Mouse (Mus musculus) macrophage (primary cell): Measurements from ENCODE around the gene Dot1l. TPM values are rescaled to one million over a fixed set of nuclear protein-coding genes. Genes with fewer than 3 reads are reported as not detected.

Source experiments
- H3K27ac ChIP-seq: fragments of 350-480 bp; formaldehyde crosslinking; 2 replicates; pipeline ENCODE4 v1.9.0; 2021
- H3K36me3 ChIP-seq: fragments of 350-480 bp; formaldehyde crosslinking; 2 replicates; pipeline ENCODE4 v1.9.0; 2021; ENCODE audit errors: inconsistent target
- H3K4me3 ChIP-seq: fragments of 350-480 bp; formaldehyde crosslinking; 2 replicates; pipeline ENCODE4 v1.9.0; 2021; ENCODE audit errors: inconsistent target
- H3K79me2 ChIP-seq: fragments of 350-480 bp; formaldehyde crosslinking; 2 replicates; pipeline ENCODE4 v1.9.0; 2021; ENCODE audit errors: inconsistent target
- WGBS: methylation state at CpG from one replicate; pipeline ENCODE4 v1.1.7; 2026; ENCODE audit warnings: inconsistent platforms; ENCODE audit not compliant: missing documents; 5-methylcytosine and 5-hydroxymethylcytosine counted together
- polyA plus RNA-seq: library from polyadenylated mRNA; stranded (reverse); fragments of 250-400 nt; gene quantifications from 3 replicates; pipeline ENCODE4 v1.2.4, GENCODE M21; 2018; ENCODE audit warnings: inconsistent platforms

Dot1l gene
- polyA plus RNA-seq, 1 experiment from 2014 or later, result 14.1 TPM

DNA sequence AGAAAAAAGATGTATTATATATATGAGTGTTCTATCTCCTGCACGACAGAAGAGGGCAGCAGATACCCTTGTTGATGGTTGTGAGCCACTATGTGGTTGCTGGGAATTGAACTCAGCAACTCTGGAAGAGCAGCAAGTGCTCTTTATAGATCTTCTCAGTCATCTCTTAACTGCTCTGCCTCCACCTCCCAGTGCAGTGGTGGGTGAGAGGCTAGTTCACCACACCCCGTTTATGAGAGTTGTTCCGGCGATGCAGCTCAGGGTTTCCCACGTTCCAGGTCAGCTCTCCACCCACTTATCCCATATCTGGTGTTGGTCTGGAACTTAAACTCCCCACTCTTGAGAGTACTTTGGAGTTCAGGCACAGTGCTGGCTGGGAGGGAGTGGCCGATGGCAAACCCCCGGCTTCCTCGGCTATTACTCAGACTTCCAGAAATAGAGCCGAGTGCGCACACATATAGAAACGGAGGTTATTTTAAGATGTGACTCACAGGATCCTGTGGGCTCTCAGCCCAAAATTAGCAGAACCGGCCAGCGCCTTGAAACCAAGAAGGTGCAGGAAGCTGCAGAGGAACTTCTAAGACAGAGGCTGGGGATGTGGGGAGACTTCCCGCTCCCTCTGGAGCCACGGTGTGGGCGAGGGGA is 3.7 kb upstream of the Dot1l start:
- 0% methylated on average over 15 of the region's 16 CpGs for WGBS
- Histone ChIP-seq H3K79me2 (peaks cover 9% of the 10 kb centered on the region), H3K27ac (peak overlapping the region; percentile 91), H3K4me3 (peak overlapping the region; percentile 8; the same call in 1 of the 2 replicates), H3K36me3 (no peaks in the 10 kb centered on the region)

DNA sequence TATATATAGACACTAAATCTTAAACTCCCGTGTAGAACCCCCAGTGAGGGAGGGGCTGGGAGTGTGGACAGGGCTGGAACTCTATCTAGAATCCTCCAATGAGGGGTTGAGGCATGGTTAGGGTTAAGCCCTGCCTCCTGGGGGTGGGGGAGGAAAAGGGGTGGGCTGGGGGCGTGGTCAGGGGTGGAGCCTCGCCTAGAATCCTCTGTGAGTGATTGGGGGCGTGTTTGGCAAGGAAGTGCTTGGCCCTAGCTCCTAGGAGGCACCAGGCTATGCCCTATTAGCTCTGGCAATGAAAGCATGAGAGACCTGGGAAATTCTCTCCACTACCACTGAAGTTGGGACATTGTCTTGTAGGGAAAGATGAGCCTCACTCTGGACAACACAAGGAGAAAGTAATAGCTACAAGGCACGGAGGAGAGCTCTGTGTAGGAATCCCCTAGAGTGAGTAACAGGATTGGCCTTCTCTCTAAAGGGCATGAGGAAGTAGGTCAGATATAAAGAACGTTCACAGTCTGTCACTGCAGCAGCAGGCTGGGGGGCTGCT is 2.9 kb upstream of the Dot1l start:
- H3K27ac ChIP-seq, result peak overlapping the region; percentile 91
- 0% methylated on average over 6 of the region's 6 CpGs for WGBS
- peak overlapping the region; percentile 8; the same call in 1 of the 2 replicates for H3K4me3 ChIP-seq
- peaks cover 17% of the 10 kb centered on the region for H3K79me2 ChIP-seq
- H3K36me3 ChIP-seq, result no peaks in the 10 kb centered on the region

DNA sequence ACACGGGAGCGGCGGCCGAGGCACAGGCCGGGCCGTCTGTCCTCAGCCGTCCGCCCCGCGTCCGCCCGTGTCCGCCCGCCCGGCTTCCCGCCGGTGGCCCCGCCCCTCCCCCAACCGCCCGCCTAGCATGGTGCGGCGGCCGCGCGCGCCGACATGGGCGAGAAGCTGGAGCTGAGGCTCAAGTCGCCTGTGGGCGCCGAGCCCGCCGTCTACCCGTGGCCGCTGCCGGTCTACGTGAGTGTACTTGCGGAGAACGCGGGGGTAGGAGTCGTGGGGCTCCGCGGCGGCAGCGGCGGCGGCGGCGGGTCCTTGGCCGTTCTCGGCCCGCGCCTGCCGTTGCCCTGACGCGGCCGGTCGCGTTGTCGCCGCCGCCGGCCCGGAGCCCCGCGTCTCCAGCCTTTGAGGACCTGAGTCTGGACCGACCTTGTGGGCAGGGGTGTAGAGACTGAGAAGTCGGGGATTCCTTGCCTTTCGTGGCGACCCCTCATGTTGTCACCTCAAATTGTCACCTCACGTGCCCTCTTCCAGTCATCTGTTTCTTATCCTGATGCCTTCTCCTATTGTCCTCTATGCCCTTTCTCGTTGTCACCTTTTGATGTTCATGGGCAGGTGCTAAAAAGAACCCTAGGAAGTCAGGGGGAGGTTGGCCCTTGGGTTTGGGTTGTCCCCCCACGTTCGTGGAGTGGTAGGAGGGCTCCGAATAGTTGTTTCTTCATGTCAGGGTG is 447 bp downstream of the Dot1l start:
- no peaks in the 10 kb centered on the region for H3K36me3 ChIP-seq
- H3K4me3 ChIP-seq, result peak overlapping the region; percentile 79
- WGBS, result under 1% methylated on average over 71 of the region's 75 CpGs
- peak overlapping the region; percentile 55 for H3K27ac ChIP-seq
- peaks cover 50% of the 10 kb centered on the region for H3K79me2 ChIP-seq

DNA sequence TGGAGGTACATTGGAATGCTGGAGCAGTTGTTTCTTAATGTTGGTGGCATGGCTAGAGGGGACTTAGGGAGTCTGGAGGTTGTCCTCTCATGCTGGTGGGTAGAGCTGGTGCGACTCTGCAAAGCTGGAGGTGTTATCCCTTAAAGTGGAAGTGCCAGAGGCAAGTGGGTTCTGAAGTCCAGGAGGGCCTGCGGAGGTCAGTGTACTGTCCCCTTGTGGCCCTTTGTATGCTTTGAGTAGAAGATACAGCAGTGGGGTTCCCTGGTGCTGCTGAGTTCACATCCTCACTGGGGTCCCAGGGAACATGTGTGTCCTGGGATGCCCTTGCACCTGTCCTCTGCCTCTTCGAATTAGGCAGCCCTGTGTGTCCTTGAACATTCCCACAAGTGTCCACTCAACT is 1.1 kb downstream of the Dot1l start:
- H3K36me3 ChIP-seq, result no peaks in the 10 kb centered on the region
- H3K27ac ChIP-seq, result peak overlapping the region; percentile 55
- peak overlapping the region; percentile 79 for H3K4me3 ChIP-seq
- peaks cover 57% of the 10 kb centered on the region for H3K79me2 ChIP-seq
- WGBS, result 40% methylated on average over 3 of the region's 3 CpGs

DNA sequence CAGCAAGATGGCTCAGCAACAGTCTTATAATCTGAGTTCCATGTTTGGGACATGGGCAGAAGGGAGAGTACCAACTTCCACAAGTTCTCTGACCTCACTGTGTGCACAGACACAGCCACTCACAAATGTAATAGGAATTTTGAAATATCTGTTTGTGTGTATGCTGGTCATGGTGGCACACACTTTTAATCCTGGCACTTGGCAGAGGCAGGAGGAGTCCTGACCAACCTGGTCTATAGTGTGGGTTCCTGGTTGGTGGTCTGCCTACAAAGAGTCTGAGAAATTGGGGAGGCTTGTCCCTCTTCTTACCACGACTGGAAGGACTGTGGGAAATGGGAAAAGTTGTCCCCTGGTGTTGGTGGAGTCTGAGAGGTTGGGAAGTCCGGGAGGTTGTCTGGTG is 1.5 kb downstream of the Dot1l start:
- peak overlapping the region; percentile 79 for H3K4me3 ChIP-seq
- peak overlapping the region; percentile 55 for H3K27ac ChIP-seq
- 66% methylated on average over 2 of the region's 2 CpGs for WGBS
- no peaks in the 10 kb centered on the region for H3K36me3 ChIP-seq
- H3K79me2 ChIP-seq, result peaks cover 61% of the 10 kb centered on the region

DNA sequence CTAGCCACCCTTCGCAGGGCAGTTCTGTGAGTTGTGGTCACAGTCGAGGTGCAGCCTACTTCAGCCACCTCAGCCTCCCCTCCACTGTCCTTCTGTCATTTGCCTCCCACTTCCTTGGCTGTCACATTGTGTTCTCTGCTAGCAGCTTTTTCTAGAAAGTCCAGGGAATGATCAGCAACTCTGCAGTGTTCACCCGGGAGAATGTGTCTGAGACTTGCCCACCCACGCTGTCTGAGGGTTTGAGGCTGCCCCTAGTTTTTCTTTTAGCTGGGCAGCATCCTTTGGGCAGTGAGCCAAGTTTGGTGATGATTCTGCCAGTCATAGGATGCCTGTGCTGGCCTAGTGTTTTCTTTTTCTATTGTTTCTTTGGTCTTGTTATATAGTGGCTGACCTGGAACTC is 2.0 kb downstream of the Dot1l start:
- Histone ChIP-seq H3K79me2 (peaks cover 65% of the 10 kb centered on the region), H3K4me3 (no peak overlapping the region), H3K27ac (0 out of 2 replicates have a peak overlapping the region, but pooled peaks have one; percentile 55), H3K36me3 (no peaks in the 10 kb centered on the region)
- WGBS, result 68% methylated on average over 4 of the region's 4 CpGs

DNA sequence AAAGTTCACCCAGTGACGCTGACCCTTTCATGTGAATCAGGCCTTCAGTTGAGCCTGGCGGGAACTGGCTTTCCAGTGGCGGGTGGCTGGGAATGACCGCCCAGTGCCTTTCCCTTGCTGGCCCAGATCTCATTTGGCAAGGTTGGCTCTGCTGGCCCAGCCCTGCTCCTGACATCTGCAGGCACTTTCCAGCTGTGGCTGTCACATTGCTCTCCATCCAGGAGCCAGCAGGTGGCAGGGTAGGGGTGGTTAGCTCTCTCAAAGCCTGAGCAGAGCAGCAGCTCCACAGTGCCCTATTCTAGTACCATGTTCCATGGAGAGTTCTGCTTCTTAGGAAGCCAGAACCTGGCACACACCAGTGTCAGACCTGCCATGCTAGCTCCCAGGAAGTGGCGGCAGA is 2.7 kb downstream of the Dot1l start:
- Histone ChIP-seq H3K4me3 (no peak overlapping the region), H3K36me3 (no peaks in the 10 kb centered on the region), H3K79me2 (peaks cover 73% of the 10 kb centered on the region), H3K27ac (peak overlapping the region; percentile 33)
- 80% methylated on average over 5 of the region's 5 CpGs for WGBS

DNA sequence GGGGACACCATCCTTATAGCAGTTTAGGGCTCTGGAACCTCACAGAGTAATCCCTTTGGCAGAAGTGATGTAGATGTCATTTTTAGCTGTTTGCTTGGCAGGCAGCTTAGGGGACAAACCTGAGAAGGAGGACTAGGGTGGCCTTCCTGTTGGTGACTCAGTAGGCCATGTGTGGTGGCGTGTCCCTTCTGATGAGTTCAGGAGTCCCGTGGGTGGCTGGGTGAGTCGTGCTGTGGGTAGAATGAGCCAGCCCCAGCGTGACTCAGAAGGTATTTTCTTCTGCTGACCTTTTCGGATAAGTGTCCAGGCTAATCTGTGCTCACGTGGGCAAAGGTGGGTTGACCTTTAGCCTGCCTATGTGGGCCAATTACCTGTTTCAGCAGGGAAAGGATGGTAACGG is 3.6 kb downstream of the Dot1l start:
- WGBS, result 54% methylated on average over 7 of the region's 7 CpGs
- peak overlapping the region; percentile 33 for H3K27ac ChIP-seq
- H3K79me2 ChIP-seq, result peaks cover 80% of the 10 kb centered on the region
- no peak overlapping the region for H3K4me3 ChIP-seq
- no peaks in the 10 kb centered on the region for H3K36me3 ChIP-seq

DNA sequence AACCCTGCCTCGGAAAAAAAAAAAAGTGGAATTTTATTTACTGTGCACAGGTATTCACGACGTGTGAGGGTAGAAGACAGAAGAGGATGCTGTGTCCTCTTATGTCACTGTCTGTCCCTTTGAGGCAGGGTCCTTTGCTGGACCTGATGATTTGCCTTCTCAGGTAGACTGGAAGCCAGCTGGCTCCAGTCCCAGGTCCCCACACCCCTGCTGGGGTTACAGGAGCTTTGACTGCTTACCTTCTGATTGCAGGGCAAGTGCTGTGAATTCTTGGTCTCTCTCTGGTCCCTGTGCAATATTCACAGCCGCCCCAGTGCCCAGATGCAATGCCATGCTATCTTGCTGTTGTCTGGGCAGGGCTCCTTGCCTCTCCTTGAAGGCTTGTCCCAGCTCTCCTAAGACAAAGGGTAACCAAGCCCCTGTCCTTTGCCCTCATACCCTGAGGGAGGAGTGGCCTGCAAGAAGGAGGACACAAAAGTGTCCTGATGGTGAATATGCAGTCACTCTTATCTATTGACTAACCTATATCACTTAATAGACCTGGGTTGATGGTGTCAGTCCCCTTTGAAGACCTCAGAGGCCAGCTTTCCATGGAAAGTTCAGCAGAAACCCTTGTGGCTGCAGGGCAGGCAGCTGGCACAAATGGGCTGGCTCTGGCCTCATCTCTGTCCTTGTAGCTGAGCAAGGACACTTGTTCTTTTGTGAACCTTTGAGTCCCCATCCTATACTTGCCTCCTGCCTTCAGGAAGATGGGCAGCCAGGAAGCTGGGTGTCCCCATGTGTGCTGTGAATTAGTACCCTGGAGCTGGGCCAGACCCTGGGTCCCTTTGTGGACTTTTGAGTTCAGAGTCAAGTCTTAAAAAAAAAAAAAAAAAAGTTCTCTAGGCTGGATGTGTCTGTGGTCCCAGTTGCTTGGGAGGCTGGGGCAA is 5.9 kb downstream of the Dot1l start:
- Histone ChIP-seq H3K79me2 (peaks cover 98% of the 10 kb centered on the region), H3K4me3 (no peak overlapping the region), H3K27ac (no peak overlapping the region), H3K36me3 (peaks cover 9% of the 10 kb centered on the region; the same call in 1 of the 2 replicates)
- WGBS, result 88% methylated on average over 4 of the region's 4 CpGs

DNA sequence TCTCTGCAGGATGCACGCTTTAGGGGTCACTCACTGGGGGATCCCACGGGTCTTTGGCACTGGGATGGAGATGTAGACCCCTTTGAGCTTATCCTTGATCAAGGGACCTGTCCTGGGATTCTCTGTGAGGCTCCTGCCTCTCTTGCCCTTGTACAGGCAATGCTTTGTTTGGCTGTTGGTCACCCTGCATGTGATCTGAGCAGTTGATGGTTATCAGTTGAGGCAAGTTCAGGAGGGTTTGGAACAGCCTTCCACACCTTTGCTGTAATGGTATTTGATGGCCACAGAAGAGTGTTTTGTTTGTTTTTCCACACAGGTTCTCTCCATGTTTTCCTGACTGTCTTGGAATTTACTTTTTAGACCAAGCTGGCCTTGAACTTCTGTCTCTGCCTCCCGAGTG is 6.8 kb downstream of the Dot1l start:
- Histone ChIP-seq H3K4me3 (no peak overlapping the region), H3K79me2 (peaks cover 96% of the 10 kb centered on the region), H3K27ac (no peak overlapping the region), H3K36me3 (peaks cover 18% of the 10 kb centered on the region)
- 88% methylated on average over 3 of the region's 3 CpGs for WGBS

DNA sequence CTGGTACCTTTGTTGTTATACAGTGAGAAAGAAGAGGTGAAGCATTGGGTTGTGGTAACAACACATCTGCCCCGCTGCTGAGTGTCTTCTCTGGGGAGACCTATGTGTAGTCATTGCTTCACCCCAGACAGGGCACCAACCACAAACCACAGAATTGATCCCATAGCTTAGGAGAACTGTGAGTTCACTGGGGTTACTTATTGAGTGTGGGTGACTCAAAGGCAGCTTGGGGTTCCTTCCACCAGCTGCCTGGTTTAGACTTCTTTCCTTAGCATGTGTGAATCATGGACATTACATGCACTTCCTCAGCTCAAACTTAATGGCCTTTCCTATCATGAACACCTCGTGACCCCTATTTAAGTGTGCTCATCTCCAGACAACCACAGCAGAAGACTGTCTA is 8.5 kb downstream of the Dot1l start:
- Histone ChIP-seq H3K36me3 (peaks cover 32% of the 10 kb centered on the region), H3K79me2 (peaks cover 79% of the 10 kb centered on the region), H3K27ac (no peak overlapping the region), H3K4me3 (no peak overlapping the region)
- WGBS, result 28% methylated on average over 2 of the region's 2 CpGs

DNA sequence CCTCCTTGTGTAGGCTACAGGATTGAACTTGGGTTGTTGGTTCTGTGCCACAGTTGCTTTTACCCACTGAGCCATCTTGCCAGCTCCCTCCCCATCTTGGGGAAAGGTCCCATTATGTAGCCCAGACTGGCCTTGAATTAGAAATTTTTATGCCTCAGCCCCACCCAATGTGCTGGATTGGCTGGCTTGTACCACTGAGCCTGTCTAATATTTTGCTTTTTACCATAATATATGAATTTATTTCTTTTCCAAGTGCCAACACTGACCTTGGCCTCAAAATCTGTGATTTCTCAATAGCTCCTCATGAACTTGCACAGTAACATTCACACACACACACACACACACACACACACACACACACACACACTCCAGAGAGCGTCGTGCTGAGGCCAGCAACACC is 10.7 kb downstream of the Dot1l start:
- no peak overlapping the region for H3K27ac ChIP-seq
- 100% methylated on average over 2 of the region's 2 CpGs for WGBS
- H3K79me2 ChIP-seq, result peaks cover 57% of the 10 kb centered on the region
- H3K4me3 ChIP-seq, result no peak overlapping the region
- peaks cover 50% of the 10 kb centered on the region for H3K36me3 ChIP-seq

DNA sequence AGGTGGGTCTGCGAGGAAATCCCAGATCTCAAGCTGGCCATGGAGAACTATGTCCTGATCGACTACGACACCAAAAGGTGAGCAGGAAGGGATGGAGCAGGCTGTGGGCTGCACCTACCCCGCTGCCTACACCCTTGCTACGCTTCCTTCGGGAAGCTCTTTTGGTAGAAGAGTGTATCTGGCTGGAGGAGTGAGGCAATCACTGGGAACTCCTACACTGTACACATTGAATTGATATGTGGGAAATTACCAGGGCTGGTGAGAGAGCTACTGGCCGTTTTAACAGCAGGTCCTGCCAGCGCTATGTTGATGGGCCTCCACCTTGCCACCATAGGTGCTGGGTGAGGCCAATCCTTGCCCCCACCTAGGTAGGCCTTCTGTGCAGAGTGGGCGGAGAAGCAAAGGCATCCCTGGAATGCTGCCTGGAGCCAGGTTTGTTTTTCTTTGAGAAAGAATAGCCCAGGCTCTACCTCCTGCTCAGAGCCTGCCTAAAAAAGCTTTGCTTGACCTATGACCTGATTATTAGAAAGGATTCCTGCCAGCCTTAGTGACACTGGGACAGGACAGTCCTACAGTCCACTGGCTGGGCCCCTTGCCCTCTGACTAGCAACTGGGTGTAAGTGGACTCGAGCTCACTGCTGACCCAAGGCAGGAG is 11.3 kb downstream of the Dot1l start:
- Histone ChIP-seq H3K79me2 (peaks cover 51% of the 10 kb centered on the region), H3K36me3 (peaks cover 56% of the 10 kb centered on the region), H3K27ac (no peak overlapping the region), H3K4me3 (no peak overlapping the region)
- 95% methylated on average over 10 of the region's 10 CpGs for WGBS

DNA sequence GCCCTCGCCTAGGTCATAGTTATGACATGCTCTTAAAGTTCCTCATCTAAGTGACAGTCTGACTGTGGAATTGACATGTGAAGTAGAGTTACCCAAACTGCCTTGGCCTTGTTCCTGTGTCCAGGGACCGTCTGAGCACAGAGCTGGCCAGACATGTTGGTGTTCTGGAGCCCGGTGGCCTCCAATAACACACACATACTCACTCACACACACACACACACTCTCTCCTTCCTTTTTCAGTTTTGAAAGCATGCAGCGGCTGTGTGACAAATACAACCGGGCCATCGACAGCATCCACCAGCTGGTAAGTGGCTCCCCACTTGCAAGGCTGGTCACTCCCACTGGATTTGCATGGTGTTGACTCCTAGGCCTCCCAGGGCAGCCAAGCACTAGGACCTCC is 13.4 kb downstream of the Dot1l start:
- Histone ChIP-seq H3K4me3 (no peak overlapping the region), H3K79me2 (peaks cover 30% of the 10 kb centered on the region), H3K27ac (no peak overlapping the region), H3K36me3 (peaks cover 76% of the 10 kb centered on the region)
- 85% methylated on average over 4 of the region's 6 CpGs for WGBS
